Mouse (Mus musculus): ENCODE results near the gene H2-Q4. TPM values are rescaled to one million over a fixed set of nuclear protein-coding genes. Genes with fewer than 3 reads are reported as not detected.
"Not testable (repeated sequence)": the region's sequence is repeated elsewhere in the genome, so short reads cannot be mapped to it uniquely, and the experiment has no call there.

The H2-Q4 gene
- 4.3 and 4.4 TPM in 2 replicates for polyA plus RNA-seq (2015; fragmentation: Nextera tagmentation; extraction: Ambion mirVana)

DNA sequence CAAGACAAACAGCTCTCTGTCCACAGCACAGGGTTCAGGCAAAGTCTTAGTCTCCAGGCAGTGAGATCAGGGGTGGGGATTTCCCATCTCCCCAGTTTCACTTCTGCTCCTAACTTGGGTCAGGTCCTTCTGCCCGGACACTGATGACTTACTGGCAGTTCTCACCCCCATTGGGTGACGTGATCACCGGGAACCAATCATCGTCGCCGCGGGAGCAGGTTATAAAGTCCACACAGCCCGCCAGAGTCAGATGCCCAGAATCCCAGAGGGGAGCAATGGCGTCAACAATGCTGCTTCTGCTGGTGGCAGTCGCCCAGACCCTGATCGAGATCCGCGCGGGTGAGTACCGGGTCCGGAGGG is at the start of gene H2-Q4:
H2-Q4 (plus strand) TSS at position 249 of the 360 bp plus-strand sequence.
- Histone ChIP-seq H3K4me1 (ENCODE audit: insufficient read depth, low read length) (no peaks in the 10 kb centered on the region; the same call in 1 of the 2 replicates), H3K9me3 (ENCODE audit: low read length) (peaks cover 5% of the 10 kb centered on the region; the same call in 1 of the 2 replicates), H3K36me3 (ENCODE audit: insufficient read depth, low read length) (no peaks in the 10 kb centered on the region), H3K27ac (ENCODE audit: low read length) (no peak within 1 kb of the TSS), H3K4me2 (replicated peaks; ENCODE audit: low read depth, low read length) (peak within 1 kb of the TSS; percentile 78), H3K9ac (replicated peaks; ENCODE audit: low read length) (peak within 1 kb of the TSS; percentile 69), H3K27me3 (ENCODE audit: insufficient read depth, low read length) (no peaks in the 10 kb centered on the region), H3K4me3 (ENCODE audit: low read length) (peak within 1 kb of the TSS; percentile 74)
- peak; percentile 96 for ATAC-seq (ENCODE audit: low FRiP score, low TSS enrichment)
- 0% methylated on average over 10 of the region's 16 CpGs for WGBS

DNA sequence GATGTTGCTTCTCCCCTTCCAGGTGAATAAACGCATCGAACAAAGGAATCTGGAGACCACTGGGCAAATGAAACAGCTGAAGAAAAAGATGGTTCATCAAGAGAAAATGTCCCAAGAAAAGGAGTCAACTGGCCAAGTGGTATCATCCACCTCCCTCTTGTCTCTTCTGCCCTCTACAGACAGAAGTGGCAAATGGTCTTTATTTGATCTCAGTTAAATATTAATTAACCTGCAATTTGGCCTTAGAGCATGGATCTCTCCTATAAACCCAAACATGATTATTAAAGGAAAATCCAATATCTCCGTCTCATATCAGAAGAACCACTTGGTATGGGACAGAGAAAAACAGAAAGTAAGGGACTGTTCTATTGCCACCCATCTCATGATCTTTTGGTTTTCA is 49.7 kb upstream of the H2-Q4 start:
- not testable (repeated sequence) for H3K4me1 ChIP-seq (ENCODE audit: insufficient read depth, low read length); H3K27me3 ChIP-seq (ENCODE audit: insufficient read depth, low read length); ATAC-seq (ENCODE audit: low FRiP score, low TSS enrichment); H3K4me3 ChIP-seq (ENCODE audit: low read length); H3K9ac ChIP-seq (replicated peaks; ENCODE audit: low read length); H3K27ac ChIP-seq (ENCODE audit: low read length); H3K36me3 ChIP-seq (ENCODE audit: insufficient read depth, low read length); H3K9me3 ChIP-seq (ENCODE audit: low read length); H3K4me2 ChIP-seq (replicated peaks; ENCODE audit: low read depth, low read length)
- 62% methylated on average over 3 of the region's 3 CpGs for WGBS

GRCm38 (mm10) chr17:35331546-35331945 is 47.9 kb upstream of the H2-Q4 start:
- H3K27ac ChIP-seq (ENCODE audit: low read length); H3K4me3 ChIP-seq (ENCODE audit: low read length); H3K4me1 ChIP-seq (ENCODE audit: insufficient read depth, low read length); H3K4me2 ChIP-seq (replicated peaks; ENCODE audit: low read depth, low read length); H3K9ac ChIP-seq (replicated peaks; ENCODE audit: low read length); ATAC-seq (ENCODE audit: low FRiP score, low TSS enrichment); H3K27me3 ChIP-seq (ENCODE audit: insufficient read depth, low read length); H3K36me3 ChIP-seq (ENCODE audit: insufficient read depth, low read length); H3K9me3 ChIP-seq (ENCODE audit: low read length): not testable (repeated sequence)
- 52% methylated on average over 6 of the region's 6 CpGs for WGBS

- H3K27me3 ChIP-seq (ENCODE audit: insufficient read depth, low read length) = peaks cover 34% of the 10 kb centered on the region
- 1% methylated on average over 27 of the region's 40 CpGs for WGBS
- no peak for ATAC-seq (ENCODE audit: low FRiP score, low TSS enrichment)
- peak within 1 kb of the TSS; percentile 46 for H3K9ac ChIP-seq (replicated peaks; ENCODE audit: low read length)
- no peaks in the 10 kb centered on the region for H3K36me3 ChIP-seq (ENCODE audit: insufficient read depth, low read length)
- peak within 1 kb of the TSS; percentile 71 for H3K4me2 ChIP-seq (replicated peaks; ENCODE audit: low read depth, low read length)
- peak within 1 kb of the TSS; percentile 51 for H3K4me3 ChIP-seq (ENCODE audit: low read length)
- no peak within 1 kb of the TSS for H3K27ac ChIP-seq (ENCODE audit: low read length)
- H3K9me3 ChIP-seq (ENCODE audit: low read length) = no peaks in the 10 kb centered on the region
- 0 out of 2 replicates have a peak, but pooled peaks cover 4% of the 10 kb centered on the region for H3K4me1 ChIP-seq (ENCODE audit: insufficient read depth, low read length)
Observed at GRCm38 (mm10) chr17:35342071-35342671, 37.2 kb upstream of the H2-Q4 start, which contains the start of gene H2-Q2. Gene H2-Q2, plus strand, starts transcription at chr17:35342242.

GRCm38 (mm10) chr17:35342711-35343476 is 36.5 kb upstream of the H2-Q4 start:
- H3K36me3 ChIP-seq (ENCODE audit: insufficient read depth, low read length) = no peaks in the 10 kb centered on the region
- H3K27ac ChIP-seq (ENCODE audit: low read length) = no peak overlapping the region
- WGBS = 3% methylated on average over 46 of the region's 46 CpGs
- H3K4me2 ChIP-seq (replicated peaks; ENCODE audit: low read depth, low read length) = peak overlapping the region; percentile 71
- ATAC-seq (ENCODE audit: low FRiP score, low TSS enrichment) = no peak
- peak overlapping the region; percentile 51 for H3K4me3 ChIP-seq (ENCODE audit: low read length)
- H3K27me3 ChIP-seq (ENCODE audit: insufficient read depth, low read length) = peaks cover 34% of the 10 kb centered on the region
- peak overlapping the region; percentile 46 for H3K9ac ChIP-seq (replicated peaks; ENCODE audit: low read length)
- H3K9me3 ChIP-seq (ENCODE audit: low read length) = no peaks in the 10 kb centered on the region
- 0 out of 2 replicates have a peak, but pooled peaks cover 4% of the 10 kb centered on the region for H3K4me1 ChIP-seq (ENCODE audit: insufficient read depth, low read length)

DNA sequence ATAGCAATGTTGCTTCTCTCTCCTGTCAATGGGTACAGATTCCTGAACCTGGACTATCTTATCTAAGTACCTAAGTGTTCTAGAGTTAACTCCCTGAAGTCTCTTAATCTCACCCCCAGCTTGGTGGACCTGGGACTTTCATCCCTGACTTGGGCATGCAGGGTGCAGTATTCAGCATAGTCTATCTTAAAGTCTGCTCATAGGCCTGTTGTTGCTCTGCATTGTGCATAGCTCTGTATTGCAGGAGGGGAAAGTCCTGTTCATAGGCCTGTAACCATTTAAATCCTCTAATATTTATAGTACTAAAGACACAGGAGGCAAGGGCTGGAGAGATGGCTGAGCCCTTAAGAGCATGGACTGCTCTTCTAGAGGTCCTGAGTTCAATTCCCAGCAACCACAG is 31.8 kb upstream of the H2-Q4 start:
- not testable (repeated sequence) for H3K27ac ChIP-seq (ENCODE audit: low read length); H3K4me2 ChIP-seq (replicated peaks; ENCODE audit: low read depth, low read length); H3K9ac ChIP-seq (replicated peaks; ENCODE audit: low read length); H3K4me1 ChIP-seq (ENCODE audit: insufficient read depth, low read length); H3K4me3 ChIP-seq (ENCODE audit: low read length); H3K9me3 ChIP-seq (ENCODE audit: low read length); H3K36me3 ChIP-seq (ENCODE audit: insufficient read depth, low read length); ATAC-seq (ENCODE audit: low FRiP score, low TSS enrichment)
- peaks cover 11% of the 10 kb centered on the region for H3K27me3 ChIP-seq (ENCODE audit: insufficient read depth, low read length)

- WGBS = 40% methylated on average over 6 of the region's 6 CpGs
- not testable (repeated sequence) for H3K4me1 ChIP-seq (ENCODE audit: insufficient read depth, low read length); H3K4me3 ChIP-seq (ENCODE audit: low read length); H3K36me3 ChIP-seq (ENCODE audit: insufficient read depth, low read length); H3K4me2 ChIP-seq (replicated peaks; ENCODE audit: low read depth, low read length); H3K27me3 ChIP-seq (ENCODE audit: insufficient read depth, low read length); ATAC-seq (ENCODE audit: low FRiP score, low TSS enrichment); H3K9me3 ChIP-seq (ENCODE audit: low read length); H3K27ac ChIP-seq (ENCODE audit: low read length); H3K9ac ChIP-seq (replicated peaks; ENCODE audit: low read length)
Observed at GRCm38 (mm10) chr17:35353275-35353674, 26.1 kb upstream of the H2-Q4 start.

GRCm38 (mm10) chr17:35354071-35354470 is 25.3 kb upstream of the H2-Q4 start:
- Histone ChIP-seq H3K4me2 (replicated peaks; ENCODE audit: low read depth, low read length) (no peak overlapping the region), H3K4me3 (ENCODE audit: low read length) (no peak overlapping the region), H3K36me3 (ENCODE audit: insufficient read depth, low read length) (no peaks in the 10 kb centered on the region), H3K4me1 (ENCODE audit: insufficient read depth, low read length) (peaks cover 2% of the 10 kb centered on the region; the same call in 1 of the 2 replicates), H3K9ac (replicated peaks; ENCODE audit: low read length) (no peak overlapping the region), H3K27me3 (ENCODE audit: insufficient read depth, low read length) (peaks cover 8% of the 10 kb centered on the region; the same call in 1 of the 2 replicates), H3K9me3 (ENCODE audit: low read length) (no peaks in the 10 kb centered on the region), H3K27ac (ENCODE audit: low read length) (no peak overlapping the region)
- WGBS = 66% methylated on average over 2 of the region's 2 CpGs
- ATAC-seq (ENCODE audit: low FRiP score, low TSS enrichment) = no peak

- no peak overlapping the region for H3K4me3 ChIP-seq (ENCODE audit: low read length)
- H3K9ac ChIP-seq (replicated peaks; ENCODE audit: low read length) = no peak overlapping the region
- H3K9me3 ChIP-seq (ENCODE audit: low read length) = no peaks in the 10 kb centered on the region
- H3K4me1 ChIP-seq (ENCODE audit: insufficient read depth, low read length) = peaks cover 7% of the 10 kb centered on the region; the same call in 1 of the 2 replicates
- no peak overlapping the region for H3K4me2 ChIP-seq (replicated peaks; ENCODE audit: low read depth, low read length)
- ATAC-seq (ENCODE audit: low FRiP score, low TSS enrichment) = no peak
- no peak overlapping the region for H3K27ac ChIP-seq (ENCODE audit: low read length)
- peaks cover 8% of the 10 kb centered on the region; the same call in 1 of the 2 replicates for H3K27me3 ChIP-seq (ENCODE audit: insufficient read depth, low read length)
- H3K36me3 ChIP-seq (ENCODE audit: insufficient read depth, low read length) = no peaks in the 10 kb centered on the region
- WGBS = 57% methylated on average over 1 of the region's 1 CpGs
Observed at GRCm38 (mm10) chr17:35357086-35357485, 22.3 kb upstream of the H2-Q4 start.

All from kidney, embryonic 16.5 days (tissue).